Mouse (Mus musculus) midbrain, postnatal 0 days (tissue): ENCODE measurements around the gene Pmepa1. TPM values are rescaled to one million over a fixed set of nuclear protein-coding genes. Genes with fewer than 3 reads are reported as not detected.
A peak's percentile ranks its signal among the peaks of the same experiment; 100 is the strongest.

Experiments
- ATAC-seq: fragments of 200-750 bp; cut with Nextera tagmentation; 2 replicates; pipeline ENCODE4 v1.8.0; 2017; ENCODE audit warnings: moderate number of reproducible peaks, mild to moderate bottlenecking, moderate TSS enrichment, moderate library complexity; ENCODE audit not compliant: low FRiP score
- DNase-seq: peaks from one replicate; pipeline ENCODE4 v3.0.0-alpha.2; 2015; ENCODE audit warnings: low spot score
- H3K27ac ChIP-seq: fragments of 300-500 bp; sonication (generic); 2 replicates; pipeline ENCODE4 v1.5.1; 2014; ENCODE audit warnings: low read depth, mild to moderate bottlenecking, low read length, mixed read lengths
- H3K27me3 ChIP-seq: fragments of 300-500 bp; sonication (generic); 2 replicates; pipeline ENCODE4 v1.6.1; 2014; ENCODE audit warnings: low read length, control low read depth, mixed read lengths; ENCODE audit not compliant: insufficient read depth
- H3K36me3 ChIP-seq: fragments of 300-500 bp; sonication (generic); 2 replicates; pipeline ENCODE4 v1.6.1; 2014; ENCODE audit warnings: low read length, control low read depth, mixed read lengths; ENCODE audit not compliant: insufficient read depth
- H3K4me1 ChIP-seq: fragments of 300-500 bp; sonication (generic); 2 replicates; pipeline ENCODE4 v1.6.1; 2014; ENCODE audit warnings: mild to moderate bottlenecking, control low read depth, antibody characterized with exemption, low read length, mixed read lengths; ENCODE audit not compliant: insufficient read depth
- H3K4me2 ChIP-seq: fragments of 300-500 bp; sonication (generic); 2 replicates; pipeline ENCODE4 v1.6.1; 2014; ENCODE audit warnings: low read depth, mild to moderate bottlenecking, low read length, mixed read lengths; ENCODE audit not compliant: poor library complexity, severe bottlenecking
- H3K4me3 ChIP-seq: fragments of 300-500 bp; sonication (generic); 2 replicates; pipeline ENCODE4 v1.5.1; 2014; ENCODE audit warnings: low read depth, mild to moderate bottlenecking, low read length, moderate library complexity
- H3K9ac ChIP-seq: fragments of 300-500 bp; sonication (generic); replicated peaks from 2 replicates; pipeline ENCODE4 v1.6.1; 2014; ENCODE audit warnings: mild to moderate bottlenecking, low read length, moderate library complexity, mixed read lengths; ENCODE audit not compliant: poor library complexity, severe bottlenecking
- H3K9me3 ChIP-seq: fragments of 300-500 bp; sonication (generic); 2 replicates; pipeline ENCODE4 v1.6.1; 2016; ENCODE audit warnings: low read length, control low read depth
- CTCF ChIP-seq: IDR thresholded peaks from 2 replicates; pipeline ENCODE4 v1.5.1; 2016; ENCODE audit warnings: antibody characterized with exemption, mild to moderate bottlenecking
- WGBS: fragments of 180-500 bp; shearing (Covaris S2); extraction: QIAGEN DNeasy Blood & Tissue Kit; methylation state at CpG from one replicate; pipeline ENCODE4 v1.1.7; 2014; 5-methylcytosine and 5-hydroxymethylcytosine counted together
- polyA plus RNA-seq: library from polyadenylated mRNA; unstranded; fragments of >200 nt; fragmentation: Nextera tagmentation; extraction: Ambion mirVana; gene quantifications from 2 replicates; pipeline ENCODE4 v1.2.1, GENCODE M21; 2015
- total RNA-seq: library from RNA; depleted of rRNA; stranded (reverse); fragments of >200 nt; gene quantifications from 2 replicates; pipeline ENCODE4 v1.2.3, GENCODE M21; 2014; rRNA removed

The Pmepa1 gene
- 6.5 and 12.8 TPM in 2 replicates for total RNA-seq
- polyA plus RNA-seq = 2.3 TPM in 2 replicates

DNA sequence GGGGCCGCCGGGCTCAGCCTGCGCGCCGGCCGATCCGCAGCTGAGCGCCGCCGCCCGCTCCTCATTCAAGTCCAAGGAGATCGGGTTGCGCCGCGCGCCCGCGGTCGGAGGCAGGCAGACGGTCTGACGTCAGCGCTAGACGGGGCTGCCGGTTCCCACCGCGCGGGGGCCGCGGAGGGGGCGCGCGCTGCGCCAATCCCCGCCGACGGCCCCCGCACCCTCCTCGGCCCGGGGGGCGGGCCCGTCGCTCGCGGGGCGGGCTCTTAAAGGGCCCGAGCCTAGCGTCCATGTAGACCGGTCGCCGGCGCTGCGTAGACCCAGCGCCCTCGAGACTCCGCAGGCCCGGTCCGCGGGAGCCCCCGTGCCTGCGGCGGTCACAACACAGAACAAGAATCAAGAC lies at the start of gene Pmepa1:
Gene Pmepa1, minus strand, starts transcription at position 125 of the 400 bp plus-strand sequence.
- H3K9me3 ChIP-seq = no peaks in the 10 kb centered on the region
- peak within 1 kb of the TSS; percentile 75 for H3K27ac ChIP-seq
- under 1% methylated on average over 40 of the region's 61 CpGs for WGBS
- DNase-seq = peak; percentile 92
- H3K4me1 ChIP-seq = peaks cover 7% of the 10 kb centered on the region
- H3K36me3 ChIP-seq = no peaks in the 10 kb centered on the region
- no peaks in the 10 kb centered on the region for H3K27me3 ChIP-seq
- H3K9ac ChIP-seq = peak within 1 kb of the TSS; percentile 96
- peak within 1 kb of the TSS; percentile 78 for H3K4me2 ChIP-seq
- TF ChIP-seq CTCF = no peak
- peak; percentile 91 for ATAC-seq
- H3K4me3 ChIP-seq = peak within 1 kb of the TSS; percentile 96

GRCm38 (mm10) chr2:173321754-173322153 lies 45.4 kb upstream of the Pmepa1 start:
- WGBS = 89% methylated on average over 6 of the region's 6 CpGs
- no peak for TF ChIP-seq CTCF

GRCm38 (mm10) chr2:173321194-173321593 lies 44.9 kb upstream of the Pmepa1 start:
- Histone ChIP-seq H3K36me3 (no peaks in the 10 kb centered on the region), H3K4me2 (no peak overlapping the region), H3K4me3 (no peak overlapping the region), H3K9me3 (no peaks in the 10 kb centered on the region), H3K9ac (no peak overlapping the region), H3K27ac (no peak overlapping the region), H3K4me1 (no peaks in the 10 kb centered on the region), H3K27me3 (no peaks in the 10 kb centered on the region)
- ATAC-seq = no peak
- no peak for DNase-seq
- TF ChIP-seq CTCF = no peak
- 93% methylated on average over 2 of the region's 2 CpGs for WGBS

More at GRCm38 (mm10) chr2:173321754-173322153, 45.4 kb upstream of the Pmepa1 start:
- H3K4me2 ChIP-seq = no peak overlapping the region
- H3K9me3 ChIP-seq = no peaks in the 10 kb centered on the region
- no peak overlapping the region for H3K4me3 ChIP-seq
- H3K9ac ChIP-seq = no peak overlapping the region
- no peak for DNase-seq
- H3K27me3 ChIP-seq = no peaks in the 10 kb centered on the region
- no peak for ATAC-seq
- no peaks in the 10 kb centered on the region for H3K36me3 ChIP-seq
- H3K4me1 ChIP-seq = no peaks in the 10 kb centered on the region
- no peak overlapping the region for H3K27ac ChIP-seq

GRCm38 (mm10) chr2:173314291-173314690 lies 38.0 kb upstream of the Pmepa1 start:
- no peak overlapping the region for H3K9ac ChIP-seq
- H3K36me3 ChIP-seq = no peaks in the 10 kb centered on the region
- no peak for DNase-seq
- TF ChIP-seq CTCF = peak; percentile 17; the same call in 1 of the 2 replicates
- no peak overlapping the region for H3K4me3 ChIP-seq
- no peaks in the 10 kb centered on the region for H3K27me3 ChIP-seq
- H3K27ac ChIP-seq = no peak overlapping the region
- no peaks in the 10 kb centered on the region for H3K9me3 ChIP-seq
- no peaks in the 10 kb centered on the region for H3K4me1 ChIP-seq
- H3K4me2 ChIP-seq = no peak overlapping the region
- no peak for ATAC-seq
- WGBS = no CpG with 5 or more reads among the region's 1 CpGs

DNA sequence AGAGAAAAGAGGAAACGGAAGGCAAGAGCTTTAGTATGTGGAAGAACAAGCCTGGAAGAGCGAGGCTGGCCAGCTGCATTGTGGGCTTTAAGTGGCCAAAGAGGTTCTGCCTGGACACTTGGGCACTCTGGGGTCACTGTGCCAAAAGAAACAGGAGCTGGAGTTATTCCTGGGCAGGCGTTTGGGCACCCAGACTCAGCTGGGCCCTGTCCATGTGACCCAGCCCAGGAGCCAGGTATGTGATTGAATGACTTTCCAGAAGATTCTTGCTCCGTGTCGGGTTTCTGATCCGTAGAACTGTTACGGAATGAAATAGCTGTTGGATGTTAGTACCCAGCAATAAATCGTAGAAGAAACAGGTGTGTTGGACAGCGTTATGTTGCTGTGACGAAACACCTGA lies 32.2 kb upstream of the Pmepa1 start:
- ATAC-seq (no peak), DNase-seq (no peak)
- Histone ChIP-seq H3K4me2 (no peak overlapping the region), H3K9ac (no peak overlapping the region), H3K36me3 (no peaks in the 10 kb centered on the region), H3K27me3 (no peaks in the 10 kb centered on the region), H3K9me3 (no peaks in the 10 kb centered on the region), H3K4me1 (no peaks in the 10 kb centered on the region), H3K4me3 (no peak overlapping the region), H3K27ac (no peak overlapping the region)
- TF ChIP-seq CTCF = no peak
- 95% methylated on average over 10 of the region's 10 CpGs for WGBS

- H3K27me3 ChIP-seq = no peaks in the 10 kb centered on the region
- no peaks in the 10 kb centered on the region for H3K4me1 ChIP-seq
- DNase-seq (peak; percentile 5), ATAC-seq (peak; percentile 5; the same call in 1 of the 2 replicates)
- H3K9ac ChIP-seq = no peak overlapping the region
- no peak overlapping the region for H3K4me3 ChIP-seq
- TF ChIP-seq CTCF = no peak
- WGBS = 9% methylated on average over 4 of the region's 4 CpGs
- no peaks in the 10 kb centered on the region for H3K9me3 ChIP-seq
- H3K4me2 ChIP-seq = peak overlapping the region; percentile 48
- H3K36me3 ChIP-seq = no peaks in the 10 kb centered on the region
- no peak overlapping the region for H3K27ac ChIP-seq
These were observed 31.7 kb upstream of the Pmepa1 start for GRCm38 (mm10) chr2:173307984-173308383.
